Mouse (Mus musculus): ENCODE measurements at regions not wholly inside any gene's neighbourhood (a gene's known extent, or its start where the extent isn't known, plus 50 kb on each side); places are given as distances from the start of the nearest gene placed in this dataset.
"Not testable (repeated sequence)": the region's sequence is repeated elsewhere in the genome, so short reads cannot be mapped to it uniquely, and the experiment has no call there.

- in situ Hi-C loops (cut with MboI, MseI) = no loop called here
Observed at GRCm38 (mm10) chr6:31901791-31902190, 148.3 kb upstream of the 1700012A03Rik start.

- in situ Hi-C loops (cut with MboI, MseI) = no loop called here
Observed at GRCm38 (mm10) chr6:31899055-31899454, 151.0 kb upstream of the 1700012A03Rik start.

DNA sequence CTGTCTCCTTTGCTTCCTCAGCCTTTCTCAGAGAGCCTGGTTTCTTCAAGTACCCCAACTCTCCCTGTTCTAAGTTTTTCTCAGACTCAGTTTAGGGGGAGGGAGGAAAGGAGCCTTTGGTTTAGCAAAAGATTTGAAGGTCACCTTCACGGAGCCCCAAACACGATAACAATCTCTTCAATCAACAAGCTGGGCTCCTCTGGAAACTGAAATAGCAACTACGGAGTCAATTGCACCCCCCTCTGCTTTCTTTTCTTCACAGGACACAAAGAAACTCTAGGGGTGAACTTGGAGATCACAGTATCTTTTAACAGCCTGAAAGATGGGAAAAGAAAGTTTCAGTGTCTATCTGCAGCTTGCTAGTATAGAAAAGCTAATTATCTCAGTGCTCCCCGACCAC, 151.4 kb upstream of the 1700012A03Rik start:
- in situ Hi-C loops (cut with MboI, MseI) = no loop called here

DNA sequence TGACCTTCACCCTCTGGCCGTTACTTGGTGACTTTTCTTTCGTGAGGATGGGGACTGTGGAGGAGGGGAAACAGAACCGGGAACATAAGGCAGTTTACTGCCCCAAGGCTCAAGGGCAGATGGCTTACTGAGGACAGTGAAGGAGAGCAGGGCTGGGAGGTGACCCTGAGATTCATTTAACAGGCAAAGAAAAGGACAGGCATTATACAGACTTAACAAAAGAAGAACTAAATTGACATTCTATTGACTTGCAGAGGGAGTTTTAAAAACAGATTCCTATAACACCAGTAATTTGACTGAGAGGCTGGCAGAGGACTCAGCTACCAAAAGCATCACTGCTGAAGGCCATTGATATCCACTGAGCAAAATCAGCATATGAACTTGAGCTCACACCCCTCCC, 153.0 kb upstream of the 1700012A03Rik start:
- in situ Hi-C loops (cut with MboI, MseI) = no loop called here

DNA sequence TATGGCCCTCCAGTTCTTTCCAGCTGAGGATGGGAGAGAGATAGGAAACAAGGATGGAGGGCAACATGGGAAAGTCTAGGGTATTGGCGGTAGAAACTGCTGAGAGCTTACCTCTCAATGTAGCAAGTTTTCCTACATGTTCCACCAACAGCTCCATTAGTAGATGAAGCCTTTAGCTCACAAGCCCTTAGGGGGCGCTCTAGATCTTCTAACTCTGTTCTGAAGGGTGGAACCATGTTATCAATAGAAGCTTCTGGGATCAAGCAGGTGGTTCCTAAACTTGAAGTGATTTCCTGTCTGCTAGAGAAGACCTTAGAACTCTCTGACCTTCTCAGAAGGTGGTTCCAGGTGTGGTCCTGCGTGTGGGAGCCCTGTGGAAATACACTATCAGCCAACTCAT, 154.2 kb upstream of the 1700012A03Rik start:
- in situ Hi-C loops (cut with MboI, MseI) = no loop called here

GRCm38 (mm10) chr6:31886931-31887330, 163.1 kb upstream of the 1700012A03Rik start:
- in situ Hi-C loops (cut with MboI, MseI) = no loop called here

DNA sequence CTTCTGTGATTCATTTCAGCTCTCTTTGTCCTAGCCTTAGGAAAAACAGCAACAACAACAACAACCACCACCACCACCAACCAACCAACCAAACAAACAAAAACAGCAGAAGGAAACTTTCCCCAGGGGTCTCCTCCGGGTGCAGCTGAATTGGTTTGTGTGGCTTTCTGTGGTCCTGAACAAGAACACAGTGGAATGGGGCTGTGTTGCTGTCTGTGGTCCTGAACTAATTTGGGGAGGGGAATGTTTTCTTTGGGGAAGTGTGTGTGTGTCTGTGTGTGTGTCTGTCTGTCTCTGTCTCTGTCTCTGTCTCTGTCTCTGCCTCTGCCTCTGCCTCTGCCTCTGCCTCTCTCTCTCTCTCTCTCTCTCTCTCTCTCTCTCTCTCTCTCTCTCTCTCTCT, 164.8 kb upstream of the 1700012A03Rik start:
- in situ Hi-C loops (cut with MboI, MseI) = not testable (repeated sequence)

DNA sequence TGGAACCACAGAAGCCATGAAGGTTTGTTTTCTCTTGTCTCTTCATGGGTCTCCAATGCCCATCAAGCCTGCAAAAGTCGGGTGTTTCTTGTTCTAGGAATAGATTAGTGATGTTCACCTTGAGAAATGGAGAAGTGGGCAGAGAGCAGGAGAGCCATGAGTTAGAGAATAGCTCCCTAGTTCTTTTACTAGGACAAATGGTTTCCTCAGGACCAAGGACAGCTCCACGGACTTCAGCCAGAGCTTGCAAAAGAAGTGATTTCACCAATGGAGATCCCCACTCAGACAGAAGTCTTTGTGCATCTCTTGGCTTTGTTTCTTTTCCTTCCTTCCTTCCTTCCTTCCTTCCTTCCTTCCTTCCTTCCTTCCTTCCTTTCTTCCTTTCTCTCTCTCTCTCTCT, 166.3 kb upstream of the 1700012A03Rik start:
- in situ Hi-C loops (cut with MboI, MseI) = no loop called here

GRCm38 (mm10) chr6:31874616-31875015, 175.4 kb upstream of the 1700012A03Rik start:
- in situ Hi-C loops (cut with MboI, MseI) = no loop called here

DNA sequence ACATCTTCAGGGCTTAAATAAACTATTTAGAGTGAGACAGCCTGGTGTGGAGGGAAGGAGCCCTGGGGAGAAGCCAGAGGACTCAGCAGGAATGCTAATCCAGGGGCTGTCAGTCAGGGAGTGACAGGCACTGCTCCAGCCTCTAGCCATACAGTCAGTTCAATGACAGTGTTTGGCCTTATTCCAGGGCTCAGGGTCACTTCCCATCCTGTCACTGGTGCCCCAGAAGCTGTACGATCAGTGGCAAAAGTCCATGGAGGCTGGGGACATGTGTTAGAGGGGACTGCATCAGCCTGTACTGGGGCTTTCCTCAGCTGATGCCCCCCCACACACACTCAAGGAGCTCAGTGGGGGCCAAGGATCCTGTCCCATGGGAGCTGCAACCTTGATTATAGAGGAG, 176.1 kb upstream of the 1700012A03Rik start:
- in situ Hi-C loops (cut with MboI, MseI) = no loop called here

DNA sequence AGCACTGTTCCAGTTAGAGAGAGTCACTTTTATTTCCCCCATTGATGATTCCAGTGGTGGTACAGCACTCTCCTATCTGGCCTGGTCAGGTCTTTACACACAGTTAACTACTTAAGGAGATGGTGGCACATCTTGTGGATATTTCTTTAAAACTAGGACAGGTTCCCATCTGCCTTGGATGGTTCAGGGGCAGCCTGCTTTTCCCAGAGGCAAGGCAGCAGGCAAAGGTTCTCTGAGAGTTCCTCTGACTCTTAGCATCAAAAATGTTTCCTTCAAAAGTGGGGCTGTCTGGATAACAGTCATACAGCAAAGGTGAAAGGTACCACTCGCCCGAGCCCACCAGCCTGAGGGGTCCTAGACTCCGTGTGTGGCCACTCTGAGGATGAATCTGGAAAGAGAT, 178.3 kb upstream of the 1700012A03Rik start:
- in situ Hi-C loops (cut with MboI, MseI) = no loop called here

- in situ Hi-C loops (cut with MboI, MseI) = no loop called here
Observed at GRCm38 (mm10) chr6:31861996-31862395, 188.1 kb upstream of the 1700012A03Rik start.

GRCm38 (mm10) chr6:31859621-31860020, 190.4 kb upstream of the 1700012A03Rik start:
- in situ Hi-C loops (cut with MboI, MseI) = no loop called here

- in situ Hi-C loops (cut with MboI, MseI) = no loop called here
Observed at GRCm38 (mm10) chr6:31854261-31854660, 195.8 kb upstream of the 1700012A03Rik start.

GRCm38 (mm10) chr6:31846319-31846718, 203.7 kb upstream of the 1700012A03Rik start:
- in situ Hi-C loops (cut with MboI, MseI) = no loop called here

- in situ Hi-C loops (cut with MboI, MseI) = no loop called here
Observed at GRCm38 (mm10) chr6:31845671-31846070, 204.4 kb upstream of the 1700012A03Rik start.

DNA sequence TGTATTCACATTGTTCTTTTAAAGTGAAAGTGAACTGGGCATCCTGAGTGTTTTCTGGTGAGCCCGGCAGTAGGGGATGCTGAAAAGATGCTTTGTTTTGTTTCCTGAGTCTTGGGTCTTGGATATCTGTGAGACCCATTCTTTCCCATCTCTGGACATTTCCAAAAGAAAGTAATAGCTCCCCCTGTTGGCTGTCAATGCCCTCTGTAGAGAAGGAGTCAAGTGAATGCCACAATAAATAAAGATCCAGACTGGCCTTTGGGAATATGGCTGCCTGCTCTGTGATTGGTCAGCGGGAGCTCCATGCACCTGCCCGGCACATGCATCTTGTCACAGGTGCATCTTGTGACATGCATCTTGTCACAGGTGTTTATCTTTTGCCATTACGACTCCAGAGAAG, 209.4 kb upstream of the 1700012A03Rik start:
- in situ Hi-C loops (cut with MboI, MseI) = no loop called here

DNA sequence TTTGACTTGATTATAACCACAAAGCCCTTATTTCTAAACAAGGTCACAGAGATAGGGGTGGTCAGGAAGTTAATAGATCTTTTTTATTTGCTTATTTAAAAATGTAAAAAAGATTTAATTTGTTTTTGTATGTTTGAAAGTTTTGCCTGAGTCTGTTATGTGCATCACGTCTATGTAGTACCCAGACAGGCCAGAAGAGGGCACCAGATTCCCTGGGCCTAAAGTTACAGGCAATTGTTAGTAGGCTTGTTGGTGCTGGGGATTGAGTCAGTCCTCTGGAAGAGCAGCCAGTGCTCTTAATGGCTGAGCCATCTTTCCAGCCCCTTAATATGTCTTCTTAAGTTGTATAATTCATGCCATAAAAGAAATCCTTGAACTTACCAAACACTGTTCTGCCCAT, 211.5 kb upstream of the 1700012A03Rik start:
- in situ Hi-C loops (cut with MboI, MseI) = no loop called here

- in situ Hi-C loops (cut with MboI, MseI) = no loop called here
Observed at GRCm38 (mm10) chr6:31835795-31836194, 214.3 kb upstream of the 1700012A03Rik start.

- in situ Hi-C loops (cut with MboI, MseI) = no loop called here
Observed at GRCm38 (mm10) chr6:31834503-31834902, 215.5 kb upstream of the 1700012A03Rik start.

GRCm38 (mm10) chr6:31830610-31831009, 219.4 kb upstream of the 1700012A03Rik start:
- in situ Hi-C loops (cut with MboI, MseI) = no loop called here

- in situ Hi-C loops (cut with MboI, MseI) = no loop called here
Observed at GRCm38 (mm10) chr6:31823616-31824015, 226.4 kb upstream of the 1700012A03Rik start.

GRCm38 (mm10) chr6:31822186-31823085, 227.6 kb upstream of the 1700012A03Rik start:
- in situ Hi-C loops (cut with MboI, MseI) = no loop called here

Measured in T-helper 17 cell (primary cell).